Mouse (Mus musculus) small intestine, adult 2 months (tissue): ENCODE data around the gene Nkpd1.
A peak's percentile ranks its signal among the peaks of the same experiment; 100 is the strongest.

Source experiments
- CTCF ChIP-seq: fragments of 200-500 bp; IDR thresholded peaks from 2 replicates; pipeline ENCODE4 v1.5.1; 2012; ENCODE audit warnings: low read depth, mild to moderate bottlenecking, control low read depth, inconsistent platforms, low read length, moderate library complexity, mixed read lengths; ENCODE audit not compliant: insufficient replicate concordance, insufficient read length; ENCODE audit errors: extremely low read depth
- POLR2A ChIP-seq: fragments of 200-500 bp; IDR thresholded peaks from 2 replicates; pipeline ENCODE4 v1.6.1; 2012; ENCODE audit warnings: low read depth, mild to moderate bottlenecking, control low read depth, inconsistent platforms, low read length, moderate library complexity

GRCm38 (mm10) chr7:19561765-19562642 lies 44.4 kb downstream of the Nkpd1 start:
- no peak for TF ChIP-seq CTCF
- TF ChIP-seq POLR2A: peak; percentile 38
